Mouse (Mus musculus) midbrain, embryonic 11.5 days (tissue): ENCODE data around the gene Ppp4c. TPM values are rescaled to one million over a fixed set of nuclear protein-coding genes. Genes with fewer than 3 reads are reported as not detected.

Experiments
- ATAC-seq: fragments of 200-750 bp; cut with Nextera tagmentation; 2 replicates; pipeline ENCODE4 v1.8.0; 2017; ENCODE audit warnings: moderate TSS enrichment, moderate library complexity; ENCODE audit not compliant: low FRiP score
- DNase-seq: peaks from one replicate; pipeline ENCODE4 v3.0.0; 2015; ENCODE audit warnings: low spot score; ENCODE audit errors: missing footprints
- H3K27ac ChIP-seq: fragments of 300-500 bp; sonication (generic); 2 replicates; pipeline ENCODE4 v1.5.1; 2014; ENCODE audit warnings: low read depth, low read length
- H3K27me3 ChIP-seq: fragments of 300-500 bp; sonication (generic); 2 replicates; pipeline ENCODE4 v1.6.1; 2014; ENCODE audit warnings: mild to moderate bottlenecking, low read length, moderate library complexity, mixed read lengths; ENCODE audit not compliant: control insufficient read depth, insufficient read depth
- H3K36me3 ChIP-seq: fragments of 300-500 bp; sonication (generic); 2 replicates; pipeline ENCODE4 v1.6.1; 2014; ENCODE audit warnings: mild to moderate bottlenecking, low read length, moderate library complexity, mixed read lengths; ENCODE audit not compliant: control insufficient read depth, insufficient read depth
- H3K4me1 ChIP-seq: fragments of 300-500 bp; sonication (generic); 2 replicates; pipeline ENCODE4 v1.6.1; 2014; ENCODE audit warnings: low read length; ENCODE audit not compliant: control insufficient read depth, insufficient read depth
- H3K4me2 ChIP-seq: fragments of 300-500 bp; sonication (generic); 2 replicates; pipeline ENCODE4 v1.6.1; 2014; ENCODE audit warnings: mild to moderate bottlenecking, moderate library complexity
- H3K4me3 ChIP-seq: fragments of 300-500 bp; sonication (generic); 2 replicates; pipeline ENCODE4 v1.5.1; 2014; ENCODE audit warnings: low read depth, low read length
- H3K9ac ChIP-seq: fragments of 300-500 bp; sonication (generic); 2 replicates; pipeline ENCODE4 v1.6.1; 2014; ENCODE audit warnings: low read length
- H3K9me3 ChIP-seq: fragments of 300-500 bp; sonication (generic); 2 replicates; pipeline ENCODE4 v1.6.1; 2016; ENCODE audit warnings: low read length; ENCODE audit not compliant: control insufficient read depth
- WGBS: fragments of 180-500 bp; shearing (Covaris S2); extraction: QIAGEN DNeasy Blood & Tissue Kit; methylation state at CpG from one replicate; pipeline ENCODE4 v1.1.7; 2014; 5-methylcytosine and 5-hydroxymethylcytosine counted together
- polyA plus RNA-seq: library from polyadenylated mRNA; unstranded; fragments of >200 nt; fragmentation: Nextera tagmentation; extraction: Ambion mirVana; gene quantifications from 2 replicates; pipeline ENCODE4 v1.2.1, GENCODE M21; 2014

The Ppp4c gene
- polyA plus RNA-seq, 1 experiment from 2014 or later = 335 TPM

GRCm38 (mm10) chr7:126806956-126807355 lies 14.7 kb upstream of the Ppp4c start:
- DNase-seq (peak; percentile 51), ATAC-seq (no peak)
- Histone ChIP-seq H3K36me3 (no peaks in the 10 kb centered on the region), H3K9ac (peak overlapping the region; percentile 88; the same call in 1 of the 2 replicates), H3K27me3 (no peaks in the 10 kb centered on the region), H3K9me3 (no peaks in the 10 kb centered on the region), H3K27ac (no peak overlapping the region), H3K4me1 (peaks cover 15% of the 10 kb centered on the region), H3K4me2 (no peak overlapping the region), H3K4me3 (no peak overlapping the region)
- 93% methylated on average over 6 of the region's 6 CpGs for WGBS

GRCm38 (mm10) chr7:126803751-126804150 lies 11.5 kb upstream of the Ppp4c start:
- H3K9ac ChIP-seq = no peak overlapping the region
- ATAC-seq = no peak
- H3K4me3 ChIP-seq = no peak overlapping the region
- DNase-seq = no peak
- peaks cover 20% of the 10 kb centered on the region for H3K4me1 ChIP-seq
- no peak overlapping the region for H3K27ac ChIP-seq
- no peaks in the 10 kb centered on the region for H3K27me3 ChIP-seq
- no peak overlapping the region for H3K4me2 ChIP-seq
- H3K9me3 ChIP-seq = no peaks in the 10 kb centered on the region
- H3K36me3 ChIP-seq = no peaks in the 10 kb centered on the region

- Histone ChIP-seq H3K27ac (no peak overlapping the region), H3K36me3 (no peaks in the 10 kb centered on the region), H3K27me3 (no peaks in the 10 kb centered on the region), H3K9ac (no peak overlapping the region), H3K4me2 (no peak overlapping the region), H3K4me1 (peaks cover 18% of the 10 kb centered on the region), H3K4me3 (no peak overlapping the region), H3K9me3 (no peaks in the 10 kb centered on the region)
- peak; percentile 33 for DNase-seq
- whole genome bisulfite sequencing = 93% methylated on average over 6 of the region's 6 CpGs
- no peak for ATAC-seq
These were observed 10.9 kb upstream of the Ppp4c start for GRCm38 (mm10) chr7:126803181-126803580.

- H3K9ac ChIP-seq = no peak overlapping the region
- no peak for ATAC-seq
These were observed 10.0 kb upstream of the Ppp4c start for GRCm38 (mm10) chr7:126802134-126802889.

GRCm38 (mm10) chr7:126801057-126801422 lies 8.7 kb upstream of the Ppp4c start:
- Histone ChIP-seq H3K4me1 (peaks cover 23% of the 10 kb centered on the region), H3K27me3 (no peaks in the 10 kb centered on the region), H3K4me3 (no peak overlapping the region), H3K9ac (no peak overlapping the region), H3K27ac (no peak overlapping the region), H3K36me3 (peaks cover 4% of the 10 kb centered on the region; the same call in 1 of the 2 replicates), H3K4me2 (no peak overlapping the region), H3K9me3 (no peaks in the 10 kb centered on the region)
- WGBS = 96% methylated on average over 16 of the region's 16 CpGs
- no peak for DNase-seq
- no peak for ATAC-seq

More at GRCm38 (mm10) chr7:126802134-126802889, 10.0 kb upstream of the Ppp4c start:
- no peaks in the 10 kb centered on the region for H3K9me3 ChIP-seq
- H3K36me3 ChIP-seq = no peaks in the 10 kb centered on the region
- peaks cover 21% of the 10 kb centered on the region for H3K4me1 ChIP-seq
- no peak for DNase-seq
- H3K27ac ChIP-seq = no peak overlapping the region
- WGBS = 90% methylated on average over 11 of the region's 11 CpGs
- H3K27me3 ChIP-seq = no peaks in the 10 kb centered on the region
- H3K4me2 ChIP-seq = no peak overlapping the region
- no peak overlapping the region for H3K4me3 ChIP-seq

GRCm38 (mm10) chr7:126800269-126801056 lies 8.2 kb upstream of the Ppp4c start:
- peaks cover 23% of the 10 kb centered on the region for H3K4me1 ChIP-seq
- DNase-seq = peak; percentile 69
- H3K36me3 ChIP-seq = peaks cover 7% of the 10 kb centered on the region
- peak overlapping the region; percentile 85 for H3K4me2 ChIP-seq
- no peaks in the 10 kb centered on the region for H3K27me3 ChIP-seq
- 51% methylated on average over 5 of the region's 5 CpGs for WGBS
- no peaks in the 10 kb centered on the region for H3K9me3 ChIP-seq
- H3K9ac ChIP-seq = peak overlapping the region; percentile 70
- ATAC-seq = no peak
- H3K4me3 ChIP-seq = peak overlapping the region; percentile 67
- H3K27ac ChIP-seq = peak overlapping the region; percentile 92

GRCm38 (mm10) chr7:126799468-126800268 lies 7.4 kb upstream of the Ppp4c start:
- DNase-seq = peak; percentile 97
- Histone ChIP-seq H3K9me3 (no peaks in the 10 kb centered on the region), H3K9ac (peak overlapping the region; percentile 70), H3K4me2 (peak overlapping the region; percentile 85), H3K4me1 (peaks cover 23% of the 10 kb centered on the region), H3K36me3 (peaks cover 8% of the 10 kb centered on the region), H3K27me3 (no peaks in the 10 kb centered on the region), H3K27ac (peak overlapping the region; percentile 92), H3K4me3 (peak overlapping the region; percentile 67)
- peak; percentile 92 for ATAC-seq
- under 1% methylated on average over 37 of the region's 38 CpGs for WGBS

GRCm38 (mm10) chr7:126799050-126799467 lies 6.8 kb upstream of the Ppp4c start:
- Histone ChIP-seq H3K9ac (peak overlapping the region; percentile 75), H3K9me3 (no peaks in the 10 kb centered on the region), H3K27me3 (no peaks in the 10 kb centered on the region), H3K4me3 (peak overlapping the region; percentile 67), H3K4me1 (peaks cover 23% of the 10 kb centered on the region), H3K4me2 (peak overlapping the region; percentile 85), H3K27ac (peak overlapping the region; percentile 76), H3K36me3 (peaks cover 8% of the 10 kb centered on the region)
- 0% methylated on average over 29 of the region's 36 CpGs for WGBS
- DNase-seq (peak; percentile 98), ATAC-seq (peak; percentile 96)
